Mouse (Mus musculus) ES-E14 (cell line): ENCODE results near the gene Tshz2.

Source experiments
- CHD2 ChIP-seq: IDR thresholded peaks from 2 replicates; pipeline ENCODE4 v1.6.1; 2014; ENCODE audit warnings: mild to moderate bottlenecking, low read depth, low read length, inconsistent platforms
- ZC3H11A ChIP-seq: IDR thresholded peaks from 2 replicates; pipeline ENCODE4 v1.6.1; 2012; ENCODE audit warnings: low read depth, mild to moderate bottlenecking, inconsistent platforms, low read length, borderline replicate concordance

- no peak for TF ChIP-seq CHD2
- no peak for TF ChIP-seq ZC3H11A
These were observed 111.1 kb downstream of the Tshz2 start for GRCm38 (mm10) chr2:169743910-169744309.
